Mouse (Mus musculus): Measurements from ENCODE around the gene Rnf17. TPM values are rescaled to one million over a fixed set of nuclear protein-coding genes. Genes with fewer than 3 reads are reported as not detected.

Gene Rnf17
- polyA plus RNA-seq, 1 experiment from 2014 or later: 0.59 TPM

GRCm38 (mm10) chr14:56530788-56531187 lies 128.4 kb downstream of the Rnf17 start:
- peaks cover 10% of the 10 kb centered on the region; the same call in 1 of the 2 replicates for H3K36me3 ChIP-seq (ENCODE audit: control insufficient read depth, insufficient read depth)
- H3K4me3 ChIP-seq (ENCODE audit: low read depth, low read length): no peak overlapping the region
- no peak for TF ChIP-seq CTCF (IDR thresholded peaks at IDR 0.05; ENCODE audit: low read depth)
- no peaks in the 10 kb centered on the region for H3K27me3 ChIP-seq (replicated peaks; ENCODE audit: control insufficient read depth, insufficient read depth, low read length)
- 92% methylated on average over 2 of the region's 2 CpGs for WGBS
- no peak overlapping the region for H3K4me2 ChIP-seq (replicated peaks; ENCODE audit: low read depth)
- H3K27ac ChIP-seq (ENCODE audit: low read depth, low read length): no peak overlapping the region
- H3K9ac ChIP-seq (ENCODE audit: low read depth, low read length): no peak overlapping the region
- H3K9me3 ChIP-seq (ENCODE audit: control insufficient read depth): no peaks in the 10 kb centered on the region
- ATAC-seq: no peak
- H3K4me1 ChIP-seq (replicated peaks; ENCODE audit: control insufficient read depth, insufficient read depth, low read length): no peaks in the 10 kb centered on the region

- 80% methylated on average over 1 of the region's 1 CpGs for WGBS
- Histone ChIP-seq H3K9ac (ENCODE audit: low read depth, low read length) (no peak overlapping the region), H3K4me3 (ENCODE audit: low read depth, low read length) (no peak overlapping the region), H3K27me3 (replicated peaks; ENCODE audit: control insufficient read depth, insufficient read depth, low read length) (no peaks in the 10 kb centered on the region), H3K27ac (ENCODE audit: low read depth, low read length) (no peak overlapping the region), H3K9me3 (ENCODE audit: control insufficient read depth) (no peaks in the 10 kb centered on the region), H3K4me2 (replicated peaks; ENCODE audit: low read depth) (no peak overlapping the region), H3K36me3 (ENCODE audit: control insufficient read depth, insufficient read depth) (no peaks in the 10 kb centered on the region; the same call in 1 of the 2 replicates), H3K4me1 (replicated peaks; ENCODE audit: control insufficient read depth, insufficient read depth, low read length) (no peaks in the 10 kb centered on the region)
- TF ChIP-seq CTCF (IDR thresholded peaks at IDR 0.05; ENCODE audit: low read depth): no peak
- ATAC-seq: no peak
Observed at GRCm38 (mm10) chr14:56544946-56545345, 142.6 kb downstream of the Rnf17 start.

GRCm38 (mm10) chr14:56545491-56545890 lies 143.1 kb downstream of the Rnf17 start:
- TF ChIP-seq CTCF (IDR thresholded peaks at IDR 0.05; ENCODE audit: low read depth): no peak
- Histone ChIP-seq H3K36me3 (ENCODE audit: control insufficient read depth, insufficient read depth) (no peaks in the 10 kb centered on the region; the same call in 1 of the 2 replicates), H3K4me3 (ENCODE audit: low read depth, low read length) (no peak overlapping the region), H3K27me3 (replicated peaks; ENCODE audit: control insufficient read depth, insufficient read depth, low read length) (no peaks in the 10 kb centered on the region), H3K9me3 (ENCODE audit: control insufficient read depth) (no peaks in the 10 kb centered on the region), H3K4me1 (replicated peaks; ENCODE audit: control insufficient read depth, insufficient read depth, low read length) (no peaks in the 10 kb centered on the region), H3K4me2 (replicated peaks; ENCODE audit: low read depth) (no peak overlapping the region), H3K9ac (ENCODE audit: low read depth, low read length) (no peak overlapping the region), H3K27ac (ENCODE audit: low read depth, low read length) (no peak overlapping the region)
- 92% methylated on average over 4 of the region's 4 CpGs for WGBS
- no peak for ATAC-seq

- Histone ChIP-seq H3K9ac (ENCODE audit: low read depth, low read length) (no peak overlapping the region), H3K9me3 (ENCODE audit: control insufficient read depth) (no peaks in the 10 kb centered on the region), H3K4me2 (replicated peaks; ENCODE audit: low read depth) (no peak overlapping the region), H3K4me1 (replicated peaks; ENCODE audit: control insufficient read depth, insufficient read depth, low read length) (no peaks in the 10 kb centered on the region), H3K36me3 (ENCODE audit: control insufficient read depth, insufficient read depth) (no peaks in the 10 kb centered on the region; the same call in none of the 2 replicates), H3K4me3 (ENCODE audit: low read depth, low read length) (no peak overlapping the region), H3K27ac (ENCODE audit: low read depth, low read length) (no peak overlapping the region), H3K27me3 (replicated peaks; ENCODE audit: control insufficient read depth, insufficient read depth, low read length) (no peaks in the 10 kb centered on the region)
- 85% methylated on average over 4 of the region's 4 CpGs for WGBS
- no peak for TF ChIP-seq CTCF (IDR thresholded peaks at IDR 0.05; ENCODE audit: low read depth)
- ATAC-seq: no peak
Observed at GRCm38 (mm10) chr14:56550960-56551359, 148.6 kb downstream of the Rnf17 start.

GRCm38 (mm10) chr14:56552924-56553323 lies 150.5 kb downstream of the Rnf17 start:
- no peaks in the 10 kb centered on the region for H3K4me1 ChIP-seq (replicated peaks; ENCODE audit: control insufficient read depth, insufficient read depth, low read length)
- H3K4me2 ChIP-seq (replicated peaks; ENCODE audit: low read depth): no peak overlapping the region
- no peaks in the 10 kb centered on the region for H3K27me3 ChIP-seq (replicated peaks; ENCODE audit: control insufficient read depth, insufficient read depth, low read length)
- no peak overlapping the region for H3K4me3 ChIP-seq (ENCODE audit: low read depth, low read length)
- no peak overlapping the region for H3K27ac ChIP-seq (ENCODE audit: low read depth, low read length)
- H3K9ac ChIP-seq (ENCODE audit: low read depth, low read length): no peak overlapping the region
- H3K9me3 ChIP-seq (ENCODE audit: control insufficient read depth): no peaks in the 10 kb centered on the region
- no peak for ATAC-seq
- no peak for TF ChIP-seq CTCF (IDR thresholded peaks at IDR 0.05; ENCODE audit: low read depth)
- H3K36me3 ChIP-seq (ENCODE audit: control insufficient read depth, insufficient read depth): peaks cover 5% of the 10 kb centered on the region
- WGBS: 91% methylated on average over 6 of the region's 6 CpGs

GRCm38 (mm10) chr14:56553331-56553730 lies 150.9 kb downstream of the Rnf17 start:
- no peak overlapping the region for H3K4me2 ChIP-seq (replicated peaks; ENCODE audit: low read depth)
- no peaks in the 10 kb centered on the region for H3K9me3 ChIP-seq (ENCODE audit: control insufficient read depth)
- no peak overlapping the region for H3K27ac ChIP-seq (ENCODE audit: low read depth, low read length)
- no peaks in the 10 kb centered on the region for H3K4me1 ChIP-seq (replicated peaks; ENCODE audit: control insufficient read depth, insufficient read depth, low read length)
- no peak overlapping the region for H3K9ac ChIP-seq (ENCODE audit: low read depth, low read length)
- no peak for TF ChIP-seq CTCF (IDR thresholded peaks at IDR 0.05; ENCODE audit: low read depth)
- ATAC-seq: no peak
- WGBS: 93% methylated on average over 7 of the region's 7 CpGs
- H3K4me3 ChIP-seq (ENCODE audit: low read depth, low read length): no peak overlapping the region
- H3K27me3 ChIP-seq (replicated peaks; ENCODE audit: control insufficient read depth, insufficient read depth, low read length): no peaks in the 10 kb centered on the region
- peaks cover 5% of the 10 kb centered on the region for H3K36me3 ChIP-seq (ENCODE audit: control insufficient read depth, insufficient read depth)

GRCm38 (mm10) chr14:56554716-56555115 lies 152.3 kb downstream of the Rnf17 start:
- Histone ChIP-seq H3K36me3 (ENCODE audit: control insufficient read depth, insufficient read depth) (peaks cover 5% of the 10 kb centered on the region; the same call in 1 of the 2 replicates), H3K9me3 (ENCODE audit: control insufficient read depth) (no peaks in the 10 kb centered on the region), H3K27me3 (replicated peaks; ENCODE audit: control insufficient read depth, insufficient read depth, low read length) (no peaks in the 10 kb centered on the region), H3K27ac (ENCODE audit: low read depth, low read length) (no peak overlapping the region), H3K9ac (ENCODE audit: low read depth, low read length) (no peak overlapping the region), H3K4me3 (ENCODE audit: low read depth, low read length) (no peak overlapping the region), H3K4me1 (replicated peaks; ENCODE audit: control insufficient read depth, insufficient read depth, low read length) (no peaks in the 10 kb centered on the region), H3K4me2 (replicated peaks; ENCODE audit: low read depth) (no peak overlapping the region)
- WGBS: 89% methylated on average over 2 of the region's 2 CpGs
- TF ChIP-seq CTCF (IDR thresholded peaks at IDR 0.05; ENCODE audit: low read depth): no peak
- no peak for ATAC-seq

Measured in intestine, postnatal 0 days (tissue).